Comparison of ENCODE assay signal across 23 mouse cellular contexts in genomic region chr11:97232436-97232835, GRCm38 (mm10). TPM values are rescaled to one million over a fixed set of nuclear protein-coding genes. Genes with fewer than 3 reads are reported as not detected.
DNase-seq lines count a peak whose midpoint lies in the region; ATAC-seq and TF ChIP-seq lines count a peak whose summit lies in the region.
"Had no signal": no experiment of that assay in that cellular context is flagged by ENCODE, and none has a peak within 500 bp of the region (broad histone marks: within the 10 kb centered on the region; RNA-seq: fewer than 3 reads in every experiment).

No protein-coding gene starts in this region.

- no peak overlapping the region for H3K9ac ChIP-seq in liver, adult 2 months (ENCODE audit: low read depth, low read length)
- no peak overlapping the region for H3K9ac ChIP-seq in hindbrain, postnatal 0 days (replicated peaks; ENCODE audit: low read length)
- H3K9ac ChIP-seq: embryonic facial prominence, embryonic 12.5 days; hindbrain, embryonic 14.5 days; midbrain, embryonic 12.5 days had no signal

- no peak overlapping the region for H3K27ac ChIP-seq in liver, adult 2 months (replicated peaks; ENCODE audit: insufficient read depth, low read depth, low read length)
- H3K27ac ChIP-seq in hindbrain, postnatal 0 days, result no peak overlapping the region
- H3K27ac ChIP-seq: embryonic facial prominence, embryonic 12.5 days; hindbrain, embryonic 14.5 days; midbrain, embryonic 12.5 days had no signal

- no peaks in the 10 kb centered on the region for H3K79me2 ChIP-seq in liver, adult 2 months (ENCODE audit: control insufficient read depth, insufficient read depth, low read length)

- H3K9me3 ChIP-seq in hindbrain, postnatal 0 days (ENCODE audit: low read length), result no peaks in the 10 kb centered on the region
- H3K9me3 ChIP-seq: embryonic facial prominence, embryonic 12.5 days; G1E; midbrain, embryonic 12.5 days had no signal

- no peak overlapping the region for H3K4me3 ChIP-seq in liver, adult 2 months (ENCODE audit: insufficient read depth, low read depth, low read length)
- H3K4me3 ChIP-seq in hindbrain, postnatal 0 days (ENCODE audit: low read length), result no peak overlapping the region
- H3K4me3 ChIP-seq: embryonic facial prominence, embryonic 12.5 days; erythroblast, embryonic 14.5 days; layer of hippocampus, adult 2 months; midbrain, embryonic 12.5 days had no signal

- no peak for TF ChIP-seq CTCF in liver, adult 2 months (IDR thresholded peaks at IDR 0.05; ENCODE audit: low read depth, low read length)
- no peak for TF ChIP-seq CTCF in hindbrain, postnatal 0 days (IDR thresholded peaks at IDR 0.05; ENCODE audit: low read depth)

- DNase-seq in cerebellum, adult 11 months, result peak; percentile 19
- DNase-seq in liver, adult 2 months (ENCODE audit: extremely low read depth, low read depth, low spot score), result peak; percentile 29
- DNase-seq in liver, result no peak
- DNase-seq in heart, adult 9 months (ENCODE audit: low spot score in 2 of 2), result peak; percentile 17 to 39
- no peak for DNase-seq in thymus, postnatal 4 days
- no peak for DNase-seq in hindbrain, postnatal 0 days (ENCODE audit: low spot score)
- DNase-seq: adrenal gland, postnatal 25 days; gastrocnemius, postnatal 36 days; layer of hippocampus, postnatal 36 days; lung, postnatal 10 days; retina, postnatal 1 day; right cerebral cortex, postnatal 4 days had no signal

- peaks cover 45% of the 10 kb centered on the region for H3K36me3 ChIP-seq in liver, adult 2 months (ENCODE audit: control insufficient read depth, insufficient read depth, low read length)
- peaks cover 43% of the 10 kb centered on the region for H3K36me3 ChIP-seq in hindbrain, postnatal 0 days (ENCODE audit: insufficient read depth, low read length)

- no peaks in the 10 kb centered on the region for H3K27me3 ChIP-seq in liver, adult 2 months (ENCODE audit: control insufficient read depth, insufficient read depth, low read length)
- no peaks in the 10 kb centered on the region for H3K27me3 ChIP-seq in hindbrain, postnatal 0 days (ENCODE audit: insufficient read depth, low read length)
- H3K27me3 ChIP-seq: embryonic facial prominence, embryonic 12.5 days; midbrain, embryonic 12.5 days had no signal

- 61% methylated on average over 5 of the region's 5 CpGs for WGBS in liver, adult 2 months
- WGBS in hindbrain, postnatal 0 days, result 82% methylated on average over 5 of the region's 5 CpGs

- no peaks in the 10 kb centered on the region; the same call in 1 of the 2 replicates for H3K4me1 ChIP-seq in liver, adult 2 months (ENCODE audit: control insufficient read depth, insufficient read depth, low read length)
- no peaks in the 10 kb centered on the region for H3K4me1 ChIP-seq in hindbrain, postnatal 0 days (ENCODE audit: insufficient read depth, low read length)
- H3K4me1 ChIP-seq: embryonic facial prominence, embryonic 12.5 days; midbrain, embryonic 12.5 days had no signal

- no peak overlapping the region for H3K4me2 ChIP-seq in hindbrain, postnatal 0 days (ENCODE audit: low read depth, low read length)
- H3K4me2 ChIP-seq: embryonic facial prominence, embryonic 12.5 days; hindbrain, embryonic 14.5 days; midbrain, embryonic 12.5 days had no signal

- TF ChIP-seq POLR2A in liver, adult 2 months (IDR thresholded peaks at IDR 0.05; ENCODE audit: extremely low read depth, insufficient read depth, low read length), result no peak

- ATAC-seq in cerebellum, adult (ENCODE audit: insufficient number of reproducible peaks, low FRiP score, low TSS enrichment), result no peak
- ATAC-seq in hindbrain, postnatal 0 days, result no peak
- ATAC-seq: activated CD4-positive, CD25-positive, alpha-beta regulatory T cell, adult 4 months; CD4-positive, CD25-positive, alpha-beta regulatory T cell, adult 4 months; forebrain, embryonic 14.5 days; intestine, postnatal 0 days had no signal

RNA-seq across cellular contexts. Expression of gene Kpnb1, which starts 44.8 kb away (rescaled TPM):
- 40.7 and 44.6 TPM in 2 replicates for total RNA-seq in liver, adult 2 months (2014; rRNA removed)
- polyA plus RNA-seq in liver, adult 2 months (2012; rRNA removed), result 14.9 and 16.2 TPM in 2 replicates
- total RNA-seq in hindbrain, postnatal 0 days (2014; rRNA removed), result 97.9 and 100 TPM in 2 replicates
- polyA plus RNA-seq in hindbrain, postnatal 0 days (2015; fragmentation: Nextera tagmentation; extraction: Ambion mirVana), result 26.1 and 26.9 TPM in 2 replicates

RNA-seq across cellular contexts. Expression of gene Npepps, which starts 48.0 kb away (rescaled TPM):
- 12.2 and 21.2 TPM in 2 replicates for total RNA-seq in liver, adult 2 months (2014; rRNA removed)
- 7.1 and 9.1 TPM in 2 replicates for polyA plus RNA-seq in liver, adult 2 months (2012; rRNA removed)
- total RNA-seq in hindbrain, postnatal 0 days (2014; rRNA removed), result 35.0 and 69.2 TPM in 2 replicates
- 99.8 and 102 TPM in 2 replicates for polyA plus RNA-seq in hindbrain, postnatal 0 days (2015; fragmentation: Nextera tagmentation; extraction: Ambion mirVana)

Comparison
In these comparisons a context has a peak if more than half of its experiments do, and no peak if none do; other contexts are left out.
1. DNase-seq: peak in cerebellum, adult 11 months (single experiment), liver, adult 2 months (single experiment) and heart, adult 9 months (2 of 2); none in liver (single experiment), thymus, postnatal 4 days (single experiment) and hindbrain, postnatal 0 days (single experiment).